Mouse (Mus musculus) Patski (cell line): ENCODE data around the gene Apln. TPM values are rescaled to one million over a fixed set of nuclear protein-coding genes. Genes with fewer than 3 reads are reported as not detected.
A peak's percentile ranks its signal among the peaks of the same experiment; 100 is the strongest.

Experiments used
- ATAC-seq: fragments of 100-300 bp; one replicate; pipeline ENCODE4 v1.8.0; 2021
- CTCF ChIA-PET: fragments of 350-600 bp; sonication (Branson Sonifier 250); formaldehyde crosslinking; loops from one replicate; lab custom pipeline; 2022; ENCODE audit warnings: inconsistent platforms; lab: Charles Lee
- POLR2A ChIA-PET: fragments of 350-600 bp; sonication (Branson Sonifier 250); formaldehyde crosslinking; loops from one replicate; lab custom pipeline; 2022; ENCODE audit warnings: antibody characterized with exemption, inconsistent platforms; lab: Charles Lee
- DNase-seq: peaks from one replicate; pipeline ENCODE4 v3.0.0-alpha.2; 2011; ENCODE audit warnings: low read depth, low spot score
- H3K27me3 ChIP-seq: fragments of 371-371 bp; one replicate; pipeline ENCODE4 v1.5.1; 2021
- CTCF ChIP-seq: fragments of 100-300 bp; IDR thresholded peaks from one replicate; pipeline ENCODE4 v1.5.1; 2021
- in situ Hi-C: fragments of 300-500 bp; cut with MboI; formaldehyde crosslinking; loops from 3 replicates; pipeline ENCODE4 v1.11.1; 2018; ENCODE audit warnings: low pct_unique_long_range_greater_than_20kb, mixed read lengths
- polyA plus RNA-seq: library from polyadenylated mRNA; unstranded; gene quantifications from one replicate; pipeline ENCODE4 v1.2.3, GENCODE M21; 2021

Apln gene
- 2.3 TPM for polyA plus RNA-seq

DNA sequence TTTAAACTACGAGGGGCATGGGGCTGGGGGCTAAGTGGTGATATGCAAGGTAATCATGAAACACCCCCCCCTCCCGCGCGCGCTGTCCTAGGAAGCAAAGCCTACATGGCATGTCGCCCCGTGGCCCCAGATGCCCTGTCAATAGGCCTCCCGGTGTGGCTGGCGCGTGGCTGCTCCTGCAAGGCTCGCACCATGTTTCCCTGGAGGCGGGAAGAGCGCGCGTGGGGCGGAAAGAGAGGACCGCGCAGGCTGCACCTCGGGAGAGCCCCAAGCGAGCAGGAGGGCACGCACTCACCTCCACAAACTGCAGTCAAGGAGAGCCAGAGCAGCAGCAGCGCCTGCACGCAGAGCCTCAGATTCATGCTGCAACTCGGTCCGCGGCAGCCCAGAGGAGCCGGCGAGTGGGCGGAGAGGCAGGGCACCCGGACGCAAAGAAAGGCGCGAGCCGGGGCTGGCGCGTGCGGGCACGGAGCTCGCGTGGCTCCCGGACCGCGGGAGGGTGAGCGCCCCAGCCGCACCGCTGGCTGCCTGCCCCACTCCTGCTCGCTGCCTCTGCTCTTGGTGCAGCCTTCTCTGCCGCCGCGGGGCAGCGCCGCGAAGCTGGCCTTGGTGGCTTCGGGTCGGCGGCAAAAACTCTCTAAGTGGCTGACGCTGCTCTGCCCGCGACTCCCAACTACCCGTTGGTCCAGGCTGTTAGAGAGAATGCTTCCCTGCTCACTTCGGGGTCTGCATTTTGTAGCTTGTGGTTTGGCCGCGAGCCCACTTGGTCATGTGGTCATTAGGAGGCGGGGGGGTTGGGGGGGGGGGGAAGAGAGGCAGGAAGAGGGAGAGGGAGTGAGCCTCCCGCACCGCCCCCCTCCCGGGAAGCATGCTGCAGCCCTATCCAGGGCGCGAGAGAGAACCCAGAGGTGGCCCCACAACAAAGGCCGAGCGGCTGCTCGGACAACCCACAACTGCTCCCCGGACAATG is at the start of gene Apln:
TSS of gene Apln (minus strand) at position 710 of the 970 bp plus-strand sequence.
- in situ Hi-C loops = no loop called here
- DNase-seq (no peak), ATAC-seq (peak; percentile 61)
- no peaks in the 10 kb centered on the region for H3K27me3 ChIP-seq
- POLR2A ChIA-PET = no interaction called here
- CTCF ChIA-PET = interaction anchor here (1.4 kb wide), 1 partner anchor 15 kb away, joined by 4 read pairs; no protein-coding TSS in a partner anchor
- TF ChIP-seq CTCF = no peak

DNA sequence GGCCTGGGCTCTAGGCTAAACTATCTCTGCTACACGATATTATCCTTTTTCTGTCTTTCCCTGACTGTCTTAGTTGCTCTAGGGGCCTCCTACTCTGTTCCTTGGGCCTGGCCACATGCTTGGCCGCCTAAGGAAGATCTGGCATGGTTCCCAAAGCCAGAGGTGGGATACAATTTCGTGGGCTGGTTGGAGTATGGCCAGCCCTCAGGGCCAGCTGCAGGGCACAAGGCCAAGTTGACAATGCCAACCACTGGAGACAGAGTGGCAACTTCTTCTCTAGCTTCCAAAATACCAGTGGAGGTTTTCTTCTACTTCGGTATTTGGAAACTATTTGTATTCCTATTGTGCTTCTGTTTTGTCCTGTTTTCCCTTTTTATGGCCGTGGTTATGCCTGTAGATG is 47.7 kb upstream of the Apln start:
- DNase-seq = peak; percentile 37
- peaks cover 4% of the 10 kb centered on the region for H3K27me3 ChIP-seq
- ChIA-PET CTCF (no interaction called here), POLR2A (no interaction called here)
- peak; percentile 35 for ATAC-seq
- TF ChIP-seq CTCF = no peak
- in situ Hi-C loops = no loop called here

DNA sequence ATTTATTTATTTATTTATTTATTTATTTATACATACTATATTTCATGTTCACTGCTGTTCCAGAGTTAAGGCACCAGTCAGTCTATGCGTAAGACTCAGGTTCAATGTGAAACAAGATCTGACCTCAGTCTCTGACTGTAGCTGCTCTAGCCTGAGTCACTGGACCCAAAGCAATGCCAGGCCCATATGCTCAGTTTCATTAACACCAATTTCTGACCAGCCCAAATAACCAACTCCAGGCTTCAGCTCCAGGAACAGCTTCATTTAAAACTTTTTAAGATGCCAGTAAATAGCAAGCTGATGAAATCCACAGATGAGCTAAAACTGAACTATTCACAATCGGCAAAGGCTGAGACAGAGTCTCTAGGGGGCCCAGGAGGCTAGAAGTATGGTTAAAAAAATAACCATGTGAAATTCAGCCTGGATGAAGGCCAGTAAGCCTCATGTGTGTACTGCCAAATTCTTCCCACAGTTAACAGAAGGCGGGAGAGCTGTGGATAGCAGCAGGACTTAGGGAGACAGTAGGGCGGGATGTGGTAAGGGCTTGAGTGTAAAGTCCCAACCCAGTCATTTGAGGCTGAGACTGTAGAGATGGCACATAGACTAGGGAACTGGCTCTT is 42.3 kb upstream of the Apln start:
- TF ChIP-seq CTCF = no peak
- POLR2A ChIA-PET = no interaction called here
- peaks cover 5% of the 10 kb centered on the region for H3K27me3 ChIP-seq
- CTCF ChIA-PET = interaction anchor here (1.1 kb wide), 1 partner anchor 21 kb away, joined by 3 read pairs; no protein-coding TSS in a partner anchor
- DNase-seq (peak; percentile 38), ATAC-seq (peak; percentile 47)
- in situ Hi-C loops = no loop called here

DNA sequence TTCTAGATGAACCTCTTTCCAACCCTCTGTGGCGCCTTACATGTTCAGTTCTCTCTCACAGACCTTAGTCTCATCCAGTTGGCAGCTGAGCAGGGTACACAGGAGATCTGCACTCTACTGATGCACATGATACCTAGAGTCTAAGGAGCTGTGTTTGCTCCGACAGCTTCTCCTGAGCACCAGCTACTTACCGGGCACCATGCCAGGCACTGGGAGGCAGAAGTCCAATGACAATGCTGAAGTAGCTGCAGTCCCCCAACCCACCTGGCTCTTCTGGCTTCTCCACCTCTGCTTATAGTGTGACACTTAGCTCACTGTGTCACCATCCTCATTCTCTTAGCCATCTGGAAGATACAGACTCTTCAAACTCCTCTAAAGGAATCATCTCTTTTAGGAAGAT is 40.0 kb upstream of the Apln start:
- no peak for ATAC-seq
- peaks cover 5% of the 10 kb centered on the region for H3K27me3 ChIP-seq
- ChIA-PET POLR2A (no interaction called here), CTCF (no interaction called here)
- DNase-seq = no peak
- in situ Hi-C loops = no loop called here
- no peak for TF ChIP-seq CTCF

GRCm38 (mm10) chrX:48072401-48072800 is 37.7 kb upstream of the Apln start:
- TF ChIP-seq CTCF = no peak
- in situ Hi-C loops = no loop called here

GRCm38 (mm10) chrX:48071961-48072360 is 37.3 kb upstream of the Apln start:
- CTCF ChIA-PET = no interaction called here
- ATAC-seq (no peak), DNase-seq (no peak)
- POLR2A ChIA-PET = no interaction called here
- TF ChIP-seq CTCF = no peak
- peaks cover 10% of the 10 kb centered on the region for H3K27me3 ChIP-seq
- in situ Hi-C loops = no loop called here

More at GRCm38 (mm10) chrX:48072401-48072800, 37.7 kb upstream of the Apln start:
- ChIA-PET CTCF (no interaction called here), POLR2A (no interaction called here)
- H3K27me3 ChIP-seq = peaks cover 10% of the 10 kb centered on the region
- ATAC-seq (no peak), DNase-seq (no peak)

GRCm38 (mm10) chrX:48066891-48067290 is 32.2 kb upstream of the Apln start:
- ChIA-PET CTCF (no interaction called here), POLR2A (no interaction called here)
- peaks cover 14% of the 10 kb centered on the region for H3K27me3 ChIP-seq
- no peak for ATAC-seq
- in situ Hi-C loops = no loop called here
- no peak for TF ChIP-seq CTCF
- DNase-seq = no peak

DNA sequence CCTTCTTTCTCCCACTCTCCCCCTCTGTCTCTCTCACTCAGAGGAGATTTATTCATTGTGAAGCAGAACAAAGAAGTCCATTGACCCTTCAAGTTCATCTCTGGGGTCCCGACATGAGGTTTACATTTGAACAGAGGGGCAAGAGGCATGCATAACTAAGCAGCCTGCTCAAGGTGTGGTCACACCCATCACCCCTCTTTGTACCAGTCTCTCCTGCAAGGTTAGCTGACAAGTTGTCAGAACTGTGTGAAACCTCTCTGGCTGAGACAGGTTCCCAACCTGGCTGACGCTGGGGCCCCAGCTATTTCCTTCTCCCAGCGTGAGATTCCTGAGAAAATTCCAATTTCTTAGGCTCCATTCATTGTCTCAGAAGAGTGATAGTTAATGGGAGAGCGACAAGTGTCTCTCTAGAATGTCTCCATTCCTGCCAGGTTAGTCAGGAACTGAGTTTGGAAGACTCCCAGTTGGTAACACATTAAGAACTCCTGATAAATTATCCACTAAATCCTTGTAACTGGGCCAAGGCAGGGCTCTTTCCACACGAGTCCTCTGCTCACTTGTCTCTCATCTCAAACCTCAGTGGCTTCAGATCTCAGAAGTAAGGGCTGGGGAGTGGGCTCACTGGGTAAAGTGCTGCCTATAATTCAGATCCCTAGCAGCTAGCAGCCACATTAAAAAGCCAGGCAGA is 29.7 kb upstream of the Apln start:
- ATAC-seq (no peak), DNase-seq (no peak)
- no peak for TF ChIP-seq CTCF
- in situ Hi-C loops = no loop called here
- ChIA-PET CTCF (interaction anchor here (1.4 kb wide), 1 partner anchor 30 kb away, joined by 3 read pairs; no protein-coding TSS in a partner anchor), POLR2A (interaction anchor here (0.6 kb wide), 1 partner anchor 131 kb away, joined by 3 read pairs; no protein-coding TSS in a partner anchor)
- peaks cover 10% of the 10 kb centered on the region for H3K27me3 ChIP-seq

- no peak for ATAC-seq
- in situ Hi-C loops = no loop called here
- DNase-seq = no peak
- peaks cover 8% of the 10 kb centered on the region for H3K27me3 ChIP-seq
- no peak for TF ChIP-seq CTCF
- POLR2A ChIA-PET = no interaction called here
- CTCF ChIA-PET = interaction anchor here (0.8 kb wide), 1 partner anchor 13 kb away, joined by 4 read pairs; no protein-coding TSS in a partner anchor
Measured at GRCm38 (mm10) chrX:48062481-48062880, 27.8 kb upstream of the Apln start.

GRCm38 (mm10) chrX:48054186-48055015 is 19.7 kb upstream of the Apln start:
- ATAC-seq (no peak), DNase-seq (no peak)
- H3K27me3 ChIP-seq = peaks cover 6% of the 10 kb centered on the region
- no peak for TF ChIP-seq CTCF
- POLR2A ChIA-PET = no interaction called here
- in situ Hi-C loops = no loop called here
- CTCF ChIA-PET = no interaction called here
